Mouse (Mus musculus) left cerebral cortex, adult 2 months (tissue): ENCODE results near the gene Arap1. TPM values are rescaled to one million over a fixed set of nuclear protein-coding genes. Genes with fewer than 3 reads are reported as not detected.

Experiments used
- DNase-seq, 2 experiments: peaks; one replicate each; pipeline ENCODE4 v3.0.0; 2021 to 2022; ENCODE audit warnings: low spot score in 2 of 2, mixed read lengths in 1 of 2; ENCODE audit errors: extremely low spot score in 1 of 2
- H3K27ac ChIP-seq: fragments of 200-600 bp; 2 replicates; pipeline ENCODE4 v1.8.1; 2022
- H3K4me3 ChIP-seq: fragments of 200-600 bp; 2 replicates; pipeline ENCODE4 v1.8.1; 2022
- CTCF ChIP-seq: fragments of 200-600 bp; IDR thresholded peaks from 2 replicates; pipeline ENCODE4 v1.8.1; 2022; ENCODE audit warnings: antibody characterized with exemption, mild to moderate bottlenecking, moderate library complexity
- intact Hi-C: fragments of 180-260 bp; cut with DNase I; formaldehyde crosslinking; loops from one replicate; pipeline ENCODE4 v1.15.1; 2025
- total RNA-seq, 2 experiments: library from RNA; stranded (reverse); gene quantifications; 2 replicates each; pipeline ENCODE4 v1.2.3; 2021

Gene Arap1
- total RNA-seq, 2 experiments from 2014 or later = 16.6 to 22.1 TPM

DNA sequence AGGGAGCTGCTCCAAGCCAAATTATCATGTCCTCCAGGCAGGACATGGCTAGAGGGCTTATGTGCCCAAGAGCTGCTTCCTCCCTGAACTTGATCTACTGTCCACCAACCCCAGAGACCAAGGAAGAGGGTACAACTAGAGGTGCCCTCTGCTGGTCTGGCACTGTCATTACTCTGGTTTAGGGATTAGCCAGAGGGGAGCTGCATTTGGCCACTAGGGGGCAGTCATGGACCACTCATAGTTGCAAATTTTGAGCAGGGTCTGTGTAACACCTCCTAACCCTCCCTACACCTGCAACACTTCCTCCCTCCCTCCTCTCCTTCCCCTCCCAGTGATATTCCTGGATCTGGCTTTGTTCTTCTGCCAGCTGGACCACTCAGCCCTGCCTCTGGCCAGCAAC, 64.9 kb downstream of the Arap1 start:
- peak; percentile 81 to 89 for DNase-seq
- H3K4me3 ChIP-seq = no peak overlapping the region
- TF ChIP-seq CTCF = peak; percentile 100
- intact Hi-C loops = loop anchor here (1.0 kb wide), 1 partner anchor 208 kb away; no protein-coding TSS in a partner anchor
- H3K27ac ChIP-seq = no peak overlapping the region

GRCm38 (mm10) chr7:101414209-101414608, 66.3 kb downstream of the Arap1 start:
- intact Hi-C loops = loop anchor here (2.0 kb wide), 1 partner anchor 127 kb away; no protein-coding TSS in a partner anchor
- peak overlapping the region; percentile 78; the same call in 1 of the 2 replicates for H3K27ac ChIP-seq
- H3K4me3 ChIP-seq = no peak overlapping the region
- DNase-seq = no peak
- TF ChIP-seq CTCF = no peak

- Histone ChIP-seq H3K27ac (peak overlapping the region; percentile 78), H3K4me3 (no peak overlapping the region)
- DNase-seq = no peak
- TF ChIP-seq CTCF = no peak
- intact Hi-C loops = loop anchor here (2.0 kb wide), 1 partner anchor 126 kb away; no protein-coding TSS in a partner anchor
Measured at GRCm38 (mm10) chr7:101414661-101415511, 67.0 kb downstream of the Arap1 start.

DNA sequence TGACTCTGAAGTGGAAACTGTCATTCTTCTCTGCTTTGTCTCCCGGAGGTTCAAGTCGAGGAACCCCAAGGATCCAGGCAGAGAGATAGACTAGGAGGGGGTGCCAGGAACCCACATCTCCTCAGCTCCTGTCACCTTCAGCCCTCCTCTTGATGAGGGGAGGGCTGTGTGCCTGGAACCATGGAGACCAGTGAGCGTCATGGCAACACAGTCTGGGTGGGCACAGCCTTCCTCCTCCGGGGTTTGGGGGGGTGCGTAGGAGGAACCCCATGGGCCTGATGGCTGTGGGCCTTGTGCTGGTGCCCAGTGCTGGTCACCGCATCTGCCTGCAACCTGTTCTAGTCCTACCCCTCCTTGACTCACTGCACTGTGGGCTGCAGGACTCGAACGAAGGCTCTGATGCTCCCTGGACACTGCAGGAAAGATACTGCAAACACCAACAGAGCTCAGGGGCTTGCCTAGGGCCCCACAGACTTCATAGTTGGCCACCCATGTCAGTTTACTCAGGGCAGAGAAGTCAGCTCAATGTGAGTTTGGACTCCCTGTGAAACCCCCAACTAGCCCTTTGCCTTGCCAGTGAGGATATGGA, 67.7 kb downstream of the Arap1 start:
- Histone ChIP-seq H3K27ac (peak overlapping the region; percentile 57), H3K4me3 (no peak overlapping the region)
- no peak for TF ChIP-seq CTCF
- no peak for DNase-seq
- intact Hi-C loops = loop anchor here (2.0 kb wide), 1 partner anchor 125 kb away; no protein-coding TSS in a partner anchor

DNA sequence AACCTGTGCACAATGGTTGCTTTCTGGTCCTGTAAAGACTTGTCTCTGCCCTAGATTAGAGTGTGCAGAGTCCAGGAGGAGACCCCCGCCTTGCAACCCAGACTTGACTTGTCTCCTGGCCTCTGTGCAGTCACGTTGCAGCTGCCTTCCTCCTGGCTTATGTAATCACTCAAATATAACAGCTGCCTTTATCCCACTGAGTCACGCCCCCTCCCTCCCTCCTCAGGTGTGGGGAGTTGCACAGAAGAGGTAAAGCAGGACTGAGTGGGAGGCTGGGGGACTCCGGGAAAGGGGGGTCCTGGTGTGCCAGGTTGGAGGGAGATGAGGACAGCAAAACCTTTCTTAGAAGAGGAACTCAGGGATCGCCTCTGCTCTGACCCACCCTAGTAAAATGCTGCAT, 68.5 kb downstream of the Arap1 start:
- intact Hi-C loops = no loop called here
- Histone ChIP-seq H3K27ac (no peak overlapping the region), H3K4me3 (no peak overlapping the region)
- no peak for TF ChIP-seq CTCF
- peak in 1 of 2 experiments; percentile 55 for DNase-seq

GRCm38 (mm10) chr7:101419013-101419770, 71.3 kb downstream of the Arap1 start:
- Histone ChIP-seq H3K4me3 (no peak overlapping the region), H3K27ac (peak overlapping the region; percentile 13)
- no peak for DNase-seq
- intact Hi-C loops = no loop called here
- TF ChIP-seq CTCF = peak; percentile 4; the same call in 1 of the 2 replicates

DNA sequence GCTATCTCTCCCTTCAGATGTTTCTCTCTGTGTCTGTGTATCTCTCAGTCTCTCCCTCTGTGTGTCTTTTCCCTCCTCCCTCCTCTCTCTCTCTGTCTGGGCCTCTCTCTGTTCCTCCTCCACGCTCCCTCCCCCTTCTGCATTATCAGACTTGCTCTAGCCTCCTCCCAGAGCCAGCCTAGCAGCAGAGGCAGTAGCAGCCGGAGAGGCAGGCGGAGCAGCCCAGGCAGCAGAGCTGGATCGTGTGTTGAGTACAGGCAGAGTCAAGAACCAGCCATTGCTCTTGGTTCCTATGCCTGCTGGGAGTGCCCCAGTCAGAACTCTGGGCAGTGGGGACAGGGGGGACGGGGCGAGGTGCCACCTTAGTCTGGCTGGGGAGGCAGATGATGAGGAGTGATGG, 73.7 kb downstream of the Arap1 start, which contains the start of gene Pde2a:
TSS of gene Pde2a (plus strand) at position 163 of the 400 bp plus-strand sequence.
- intact Hi-C loops = no loop called here
- DNase-seq = peak; percentile 80
- H3K27ac ChIP-seq = peak within 1 kb of the TSS; percentile 94

DNA sequence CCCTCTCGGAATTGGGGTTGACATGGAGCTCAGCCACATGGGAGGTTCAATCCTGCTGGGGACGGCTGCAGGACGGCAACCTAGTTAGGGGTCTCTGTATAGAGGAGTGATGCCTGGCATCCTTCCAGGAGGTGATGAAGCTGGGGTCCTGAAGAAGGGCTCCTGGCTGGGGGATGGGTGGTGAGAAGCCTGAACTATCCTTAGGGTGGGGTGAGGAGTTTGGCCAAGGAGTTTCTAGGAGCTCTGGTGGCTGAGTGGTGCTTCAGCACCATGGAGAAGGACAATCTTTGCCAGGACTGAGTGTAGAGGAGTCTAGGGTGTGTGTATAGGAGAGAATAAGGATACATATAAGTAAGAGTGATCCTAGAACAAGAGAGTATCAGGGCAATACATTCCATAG, 74.2 kb downstream of the Arap1 start:
- DNase-seq = no peak
- intact Hi-C loops = no loop called here
- no peak; the same call in 1 of the 2 replicates for TF ChIP-seq CTCF
- Histone ChIP-seq H3K4me3 (peak overlapping the region; percentile 68), H3K27ac (peak overlapping the region; percentile 94)

More for the DNA sequence above, 73.7 kb downstream of the Arap1 start, which contains the start of gene Pde2a:
- TF ChIP-seq CTCF = no peak
- H3K4me3 ChIP-seq = peak within 1 kb of the TSS; percentile 68

DNA sequence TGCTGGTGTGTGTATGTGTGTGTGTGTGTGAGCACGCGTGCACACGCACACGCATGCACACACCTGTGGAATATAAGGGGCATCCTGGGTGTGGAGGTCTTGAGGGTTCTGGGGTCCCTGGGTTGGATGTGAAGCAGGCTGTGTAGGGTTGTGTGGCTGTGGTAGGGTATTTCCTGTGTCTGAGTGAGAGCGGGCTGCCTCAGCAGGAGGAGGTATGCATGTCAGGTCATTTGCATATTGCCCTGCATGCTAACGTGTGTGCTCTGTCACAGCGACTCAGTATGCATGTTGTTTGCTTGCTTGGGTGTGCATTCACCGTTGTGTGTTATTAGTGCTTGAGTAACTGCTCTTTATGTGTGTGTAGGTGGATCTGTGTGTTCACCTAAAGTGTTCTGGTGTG, 74.8 kb downstream of the Arap1 start:
- intact Hi-C loops = no loop called here
- no peak for TF ChIP-seq CTCF
- no peak for DNase-seq
- peak overlapping the region; percentile 94 for H3K27ac ChIP-seq
- H3K4me3 ChIP-seq = peak overlapping the region; percentile 68

DNA sequence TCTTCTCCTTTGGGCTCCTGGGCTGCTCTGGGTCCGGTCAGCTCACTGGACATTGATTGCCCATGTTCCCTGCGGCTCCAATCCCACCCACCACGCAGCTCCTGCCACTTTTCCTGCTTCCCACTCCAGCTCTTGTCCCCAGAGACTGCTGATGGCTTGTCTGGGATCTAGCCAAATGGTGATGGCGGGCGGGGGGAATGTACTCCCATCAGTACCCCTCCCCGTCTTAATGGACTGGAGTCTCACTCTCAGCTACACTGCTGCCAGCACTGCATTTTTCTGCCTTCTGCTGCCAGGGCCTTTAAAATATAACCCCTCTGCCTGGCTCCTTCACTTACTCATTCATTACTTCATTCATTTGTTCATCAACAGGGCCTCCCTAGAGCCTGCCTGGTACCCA, 76.1 kb downstream of the Arap1 start:
- intact Hi-C loops = no loop called here
- Histone ChIP-seq H3K4me3 (peak overlapping the region; percentile 19), H3K27ac (peak overlapping the region; percentile 55; the same call in 1 of the 2 replicates)
- no peak for TF ChIP-seq CTCF
- DNase-seq = no peak

DNA sequence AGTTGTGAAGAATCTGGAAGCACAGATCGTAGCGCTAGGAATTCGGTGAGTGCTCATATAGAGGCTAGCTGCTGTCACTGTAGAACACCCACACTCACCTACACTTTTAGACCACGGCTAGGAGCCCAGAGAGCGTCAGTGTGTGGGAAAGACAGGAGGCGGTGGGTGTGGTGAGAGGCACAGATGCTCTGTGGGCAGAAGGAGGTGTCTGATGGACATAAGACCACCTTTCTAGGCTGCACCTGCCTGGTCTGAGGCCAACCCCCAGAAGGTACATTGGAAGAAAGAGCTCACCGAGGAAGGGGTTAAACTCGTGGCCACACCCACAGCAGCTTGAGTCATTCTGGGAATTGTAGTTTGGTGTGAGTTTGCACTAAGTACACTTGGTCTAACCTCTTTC, 78.8 kb downstream of the Arap1 start:
- no peak for TF ChIP-seq CTCF
- intact Hi-C loops = loop anchor here (5.0 kb wide), 1 partner anchor 191 kb away; no protein-coding TSS in a partner anchor
- peak overlapping the region; percentile 60 for H3K27ac ChIP-seq
- peak in 1 of 2 experiments; percentile 56 for DNase-seq
- H3K4me3 ChIP-seq = peak overlapping the region; percentile 37
